Mouse (Mus musculus): ENCODE measurements around the gene Rpusd1.

Gene Rpusd1

GRCm38 (mm10) chr17:25756378-25757242 is 29.1 kb downstream of the Rpusd1 start:
- TF ChIP-seq GATA4 (IDR thresholded peaks at IDR 0.05; ENCODE audit: insufficient replicate concordance, low read length): no peak

- TF ChIP-seq GATA4 (IDR thresholded peaks at IDR 0.05; ENCODE audit: insufficient replicate concordance, low read length): no peak
These were observed 30.2 kb downstream of the Rpusd1 start for GRCm38 (mm10) chr17:25757691-25758090.

DNA sequence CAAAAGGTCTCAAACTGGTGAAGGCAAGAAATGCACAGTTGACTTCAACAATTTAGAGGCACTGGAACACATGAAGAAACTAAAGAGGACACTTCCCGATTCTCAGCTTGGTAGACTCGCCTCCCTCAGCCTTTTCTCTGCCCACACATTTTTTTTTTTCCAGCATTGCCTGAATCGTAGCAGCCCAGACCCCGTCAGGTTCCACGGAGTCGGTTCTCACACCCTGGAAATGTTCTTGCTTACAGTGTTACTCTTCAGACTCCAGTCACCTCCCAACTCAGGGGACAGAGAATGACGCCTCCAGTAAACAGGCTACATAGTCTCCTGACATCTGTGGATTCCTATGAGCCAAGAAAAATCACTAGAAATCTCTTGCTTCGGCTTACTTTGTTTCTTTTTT is 32.7 kb downstream of the Rpusd1 start:
- no peak for TF ChIP-seq GATA4 (IDR thresholded peaks at IDR 0.05; ENCODE audit: insufficient replicate concordance, low read length)

GRCm38 (mm10) chr17:25761561-25761970 is 34.1 kb downstream of the Rpusd1 start:
- no peak for TF ChIP-seq GATA4 (IDR thresholded peaks at IDR 0.05; ENCODE audit: insufficient replicate concordance, low read length)

DNA sequence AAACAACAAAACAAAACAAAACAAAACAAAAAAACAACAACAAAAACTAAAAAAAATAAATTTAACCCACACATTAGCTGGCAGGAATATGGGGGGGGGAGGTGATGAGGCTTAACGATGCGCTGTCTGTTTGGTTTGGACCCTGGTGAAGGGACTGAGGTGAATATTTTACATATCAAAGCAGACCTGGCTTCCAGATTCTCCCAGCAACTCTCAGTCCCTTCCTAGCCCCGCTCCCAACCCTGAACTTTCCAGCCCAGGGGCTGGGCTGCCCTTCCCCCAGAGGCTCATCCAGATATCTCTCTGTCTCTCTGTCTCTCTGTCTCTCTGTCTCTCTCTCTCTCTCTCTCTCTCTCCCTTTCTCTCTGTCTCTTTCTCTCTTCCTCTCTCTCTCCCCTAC is 35.1 kb downstream of the Rpusd1 start:
- no peak for TF ChIP-seq GATA4 (IDR thresholded peaks at IDR 0.05; ENCODE audit: insufficient replicate concordance, low read length)

GRCm38 (mm10) chr17:25765886-25766285 is 38.4 kb downstream of the Rpusd1 start:
- TF ChIP-seq GATA4 (IDR thresholded peaks at IDR 0.05; ENCODE audit: insufficient replicate concordance, low read length): no peak

- TF ChIP-seq GATA4 (IDR thresholded peaks at IDR 0.05; ENCODE audit: insufficient replicate concordance, low read length): no peak
These were observed 41.9 kb downstream of the Rpusd1 start for GRCm38 (mm10) chr17:25769331-25769730.

DNA sequence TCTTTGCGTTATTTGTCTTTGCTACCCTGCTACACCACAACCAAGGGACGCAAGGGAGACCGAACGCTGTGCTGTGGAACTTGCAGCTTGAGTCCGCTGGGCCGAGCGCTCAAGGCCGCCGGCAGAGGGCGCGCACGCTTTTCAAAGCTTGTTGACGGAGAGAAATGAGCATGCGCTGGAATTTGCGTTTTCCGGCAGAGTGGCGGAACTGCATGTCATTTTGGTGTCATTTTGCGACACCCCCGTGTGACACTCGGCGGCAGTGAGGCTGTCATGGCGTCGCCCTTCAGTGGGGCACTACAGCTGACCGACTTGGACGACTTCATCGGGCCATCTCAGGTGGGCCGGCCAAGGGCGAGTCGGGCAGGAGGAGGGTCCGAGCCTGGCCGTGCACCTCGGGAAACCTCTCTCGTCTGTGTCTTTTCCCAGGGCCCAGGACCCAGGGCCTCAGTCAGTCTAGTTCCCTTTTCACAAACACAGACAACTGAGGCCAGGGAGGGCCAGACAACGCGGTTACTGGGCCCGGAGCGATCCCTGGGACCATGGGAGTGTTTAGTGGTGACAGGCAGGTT is 46.2 kb downstream of the Rpusd1 start, which contains the start of gene Narfl:
Gene Narfl, plus strand, starts transcription at position 228 of the 572 bp plus-strand sequence.
- no peak; the same call in 1 of the 2 replicates for TF ChIP-seq GATA4 (IDR thresholded peaks at IDR 0.05; ENCODE audit: insufficient replicate concordance, low read length)

GRCm38 (mm10) chr17:25775318-25776062 is 48.0 kb downstream of the Rpusd1 start:
- no peak for TF ChIP-seq GATA4 (IDR thresholded peaks at IDR 0.05; ENCODE audit: insufficient replicate concordance, low read length)

DNA sequence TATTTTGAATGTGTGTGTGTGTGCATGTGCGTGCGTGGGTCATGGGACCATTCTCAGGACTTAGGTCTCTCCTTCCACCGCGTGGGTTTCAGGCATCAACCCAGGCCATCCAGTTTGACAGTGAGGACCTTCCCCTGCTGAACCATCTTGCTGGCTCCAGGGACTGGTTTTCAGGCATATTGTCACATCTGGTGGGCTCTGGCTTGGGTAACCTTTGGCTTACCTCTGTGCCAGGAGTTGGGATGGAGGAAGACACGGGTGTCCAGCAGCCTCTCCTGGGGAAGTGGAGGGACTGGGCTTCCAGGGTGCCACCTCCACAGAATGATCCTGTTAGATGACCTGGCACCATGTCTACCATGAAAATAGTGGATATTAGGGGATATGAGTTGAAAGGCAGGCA is 50.5 kb downstream of the Rpusd1 start:
- no peak for TF ChIP-seq GATA4 (IDR thresholded peaks at IDR 0.05; ENCODE audit: insufficient replicate concordance, low read length)
